In genomic region chr9:45294210-45295011, GRCm38 (mm10) we compare ENCODE assay signal across 14 mouse cellular contexts. TPM values are rescaled to one million over a fixed set of nuclear protein-coding genes. Genes with fewer than 3 reads are reported as not detected.
DNase-seq lines count a peak whose midpoint lies in the region; ATAC-seq and TF ChIP-seq lines count a peak whose summit lies in the region.
"Had no signal": no experiment of that assay in that cellular context is flagged by ENCODE, and none has a peak within 500 bp of the region (broad histone marks: within the 10 kb centered on the region; RNA-seq: fewer than 3 reads in every experiment).

No protein-coding gene starts in this region.

- H3K27ac ChIP-seq in ES-E14 (ENCODE audit: insufficient read depth, low read depth, low read length, poor library complexity, severe bottlenecking) = peak overlapping the region; percentile 19; the same call in 1 of the 2 replicates
- no peak overlapping the region for H3K27ac ChIP-seq in hindbrain, embryonic 16.5 days (ENCODE audit: low read depth, low read length)
- H3K27ac ChIP-seq: embryonic facial prominence, embryonic 13.5 days; heart, embryonic 10.5 days; hindbrain, embryonic 14.5 days; layer of hippocampus, adult 2 months had no signal

- no peak overlapping the region for H3K9ac ChIP-seq in ES-E14 (ENCODE audit: insufficient read depth, low read depth, low read length, poor library complexity, severe bottlenecking)
- no peak overlapping the region for H3K9ac ChIP-seq in hindbrain, embryonic 16.5 days (ENCODE audit: low read depth, low read length)
- H3K9ac ChIP-seq: embryonic facial prominence, embryonic 13.5 days; hindbrain, embryonic 14.5 days had no signal

- intact Hi-C loops in left cerebral cortex, postnatal 10 days (cut with DNase I) = loop anchor here (5.0 kb wide), 1 partner anchor 72 kb away; no protein-coding TSS in a partner anchor

- peak; percentile 86 for ATAC-seq in neutrophil, adult 5-6 weeks (ENCODE audit: extremely low read depth, insufficient number of reproducible peaks, low FRiP score, poor library complexity, severe bottlenecking)
- no peak for ATAC-seq in hindbrain, embryonic 16.5 days

- no peak overlapping the region for H3K4me2 ChIP-seq in hindbrain, embryonic 16.5 days (ENCODE audit: low read length)
- H3K4me2 ChIP-seq: embryonic facial prominence, embryonic 13.5 days; hindbrain, embryonic 14.5 days had no signal

- 49% methylated on average over 10 of the region's 10 CpGs for WGBS in hindbrain, embryonic 16.5 days

- no peaks in the 10 kb centered on the region for H3K27me3 ChIP-seq in hindbrain, embryonic 16.5 days (replicated peaks; ENCODE audit: control insufficient read depth, insufficient read depth, low read length)
- H3K27me3 ChIP-seq: embryonic facial prominence, embryonic 13.5 days had no signal

- H3K9me3 ChIP-seq in ES-E14 (ENCODE audit: control insufficient read depth, insufficient read depth, low read depth, low read length) = no peaks in the 10 kb centered on the region
- H3K9me3 ChIP-seq in hindbrain, embryonic 16.5 days (ENCODE audit: control insufficient read depth, low read length) = no peaks in the 10 kb centered on the region
- H3K9me3 ChIP-seq: embryonic facial prominence, embryonic 13.5 days; heart, embryonic 10.5 days had no signal

- H3K4me3 ChIP-seq in ES-E14 (ENCODE audit: insufficient read depth in 1 of 2, low read depth in 1 of 2, low read length in 2 of 2, poor library complexity in 1 of 2, severe bottlenecking in 1 of 2) = no peak overlapping the region
- H3K4me3 ChIP-seq in hindbrain, embryonic 16.5 days (ENCODE audit: low read length) = no peak overlapping the region
- H3K4me3 ChIP-seq: embryonic facial prominence, embryonic 13.5 days; heart, embryonic 10.5 days; layer of hippocampus, adult 2 months had no signal

- in situ Hi-C loops in ES-E14 (cut with MboI; ENCODE audit: low sequenced_read_pairs in 2 of 2, unreplicated experiment in 2 of 2) = no loop called here

- DNase-seq in lung, adult 18-20 months = peak; percentile 20 to 31
- DNase-seq in lung, postnatal 4 days = no peak
- DNase-seq in ES-E14 (ENCODE audit: low read depth, low spot score) = no peak
- peak; percentile 45 for DNase-seq in embryo, embryonic 9.5 days (ENCODE audit: extremely low spot score)
- no peak for DNase-seq in left cerebral cortex, postnatal 10 days (ENCODE audit: extremely low spot score in 1 of 2, low spot score in 2 of 2)
- DNase-seq: cerebellum, adult 11 months had no signal

- no peaks in the 10 kb centered on the region for H3K4me1 ChIP-seq in ES-E14 (ENCODE audit: control insufficient read depth in 2 of 2, insufficient read depth in 2 of 2, low read length in 2 of 2, poor library complexity in 1 of 2)
- H3K4me1 ChIP-seq in hindbrain, embryonic 16.5 days (ENCODE audit: control insufficient read depth, insufficient read depth, low read depth, low read length) = no peaks in the 10 kb centered on the region
- H3K4me1 ChIP-seq: embryonic facial prominence, embryonic 13.5 days had no signal

- H3K36me3 ChIP-seq in ES-E14 (ENCODE audit: control insufficient read depth, insufficient read depth, low read length, poor library complexity, severe bottlenecking) = no peaks in the 10 kb centered on the region
- H3K36me3 ChIP-seq in hindbrain, embryonic 16.5 days (ENCODE audit: control insufficient read depth, insufficient read depth, low read length) = no peaks in the 10 kb centered on the region
- H3K36me3 ChIP-seq: embryonic facial prominence, embryonic 13.5 days; G1E; heart, embryonic 10.5 days had no signal

TF ChIP-seq in ES-E14, 5 proteins besides CTCF, POLR2A, EP300 and RAD21:
- TF ChIP-seq ZC3H11A (IDR thresholded peaks at IDR 0.05; ENCODE audit: borderline replicate concordance, low read depth, low read length) = no peak
- no peak for TF ChIP-seq CHD2 (IDR thresholded peaks at IDR 0.05; ENCODE audit: low read depth, low read length)
- no peak for TF ChIP-seq ZNF384 (IDR thresholded peaks at IDR 0.05; ENCODE audit: low read depth, low read length)
- no peak for TF ChIP-seq HCFC1 (IDR thresholded peaks at IDR 0.05; ENCODE audit: borderline replicate concordance, insufficient read depth, low read length)
- no peak for TF ChIP-seq MAFK (IDR thresholded peaks at IDR 0.05; ENCODE audit: insufficient read depth, low read depth, low read length)

RNA-seq across cellular contexts. Expression of gene Tmprss13, which starts 24.5 kb away (rescaled TPM):
- total RNA-seq in ES-E14 (2012; rRNA removed) = 0.22 and 0.90 TPM in 2 replicates
- 0.47 and 0.61 TPM in 2 replicates for total RNA-seq in neutrophil, adult 5-6 weeks (2017)
- 0.06 TPM in 1 of 2 replicates, not detected in the other for polyA plus RNA-seq in hindbrain, embryonic 16.5 days (2015; fragmentation: Nextera tagmentation; extraction: Ambion mirVana)
- not detected for total RNA-seq in left cerebral cortex, postnatal 10 days (2021)
- total RNA-seq: layer of hippocampus, adult 2 months; megakaryocyte-erythroid progenitor cell, adult 5-6 weeks had no signal
- polyA plus RNA-seq: G1E; hindbrain, embryonic 14.5 days had no signal

RNA-seq across cellular contexts. Expression of gene Il10ra, which starts 25.5 kb away (rescaled TPM):
- total RNA-seq in ES-E14 (2012; rRNA removed) = 0.13 TPM in 1 of 2 replicates, not detected in the other
- total RNA-seq in neutrophil, adult 5-6 weeks (2017) = 128 and 129 TPM in 2 replicates
- 0.70 and 0.94 TPM in 2 replicates for polyA plus RNA-seq in hindbrain, embryonic 16.5 days (2015; fragmentation: Nextera tagmentation; extraction: Ambion mirVana)
- total RNA-seq in left cerebral cortex, postnatal 10 days (2021) = 1 to 10 TPM; 2.2 to 2.4 TPM

Comparison
In these comparisons a context has a peak if more than half of its experiments do, and no peak if none do; other contexts are left out.
1. DNase-seq: peak in lung, adult 18-20 months (2 of 2) and embryo, embryonic 9.5 days (single experiment); none in lung, postnatal 4 days (0 of 2), ES-E14 (single experiment) and left cerebral cortex, postnatal 10 days (0 of 2).
2. RNA of gene Il10ra, which starts 25.5 kb away (total RNA-seq): 128 to 129 TPM in neutrophil, adult 5-6 weeks; 2.2 to 2.4 TPM in left cerebral cortex, postnatal 10 days and 0.13 TPM in ES-E14; every median in the first group is over 10 times any median in the second.